In the genomic region with DNA sequence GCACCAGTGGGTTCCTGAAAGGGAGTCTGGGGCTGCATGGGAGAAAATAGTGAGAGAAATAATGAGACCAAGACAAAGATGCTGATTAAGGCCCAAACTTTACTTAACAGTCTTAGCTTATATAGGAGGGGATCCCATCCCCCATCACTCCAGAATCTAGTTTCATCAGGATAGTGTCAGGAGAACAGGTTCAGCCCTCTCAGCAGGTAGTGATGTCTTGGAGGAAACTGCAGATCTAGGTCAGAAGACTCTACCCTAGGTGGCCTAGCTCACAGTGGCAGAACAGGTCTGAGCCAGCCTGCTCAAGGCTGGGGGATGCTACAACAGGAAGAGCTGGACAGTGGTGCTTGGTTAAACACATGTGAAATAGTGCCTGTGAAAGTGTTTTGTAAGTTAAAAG, we compare ENCODE assay signal across 21 mouse cellular contexts.
DNase-seq lines count a peak whose midpoint lies in the region; ATAC-seq and TF ChIP-seq lines count a peak whose summit lies in the region.
"Had no signal": no experiment of that assay in that cellular context is flagged by ENCODE, and none has a peak within 500 bp of the region (broad histone marks: within the 10 kb centered on the region; RNA-seq: fewer than 3 reads in every experiment).

No protein-coding gene starts in this region.

- no peak for ATAC-seq in hindbrain, embryonic 14.5 days (ENCODE audit: low FRiP score)
- no peak; the same call in 1 of the 2 replicates for ATAC-seq in hindbrain, postnatal 0 days
- ATAC-seq in erythroid progenitor cell, adult 5-6 weeks (replicated peaks; ENCODE audit: low FRiP score, poor library complexity, severe bottlenecking) = no peak
- ATAC-seq: forebrain, embryonic 16.5 days; intestine, embryonic 15.5 days had no signal

- no peak overlapping the region for H3K4me3 ChIP-seq in hindbrain, embryonic 14.5 days (replicated peaks; ENCODE audit: low read length)
- no peak overlapping the region for H3K4me3 ChIP-seq in hindbrain, postnatal 0 days (ENCODE audit: low read length)
- H3K4me3 ChIP-seq: embryonic facial prominence, embryonic 15.5 days; erythroblast, embryonic 14.5 days; heart, embryonic 10.5 days; hindbrain, embryonic 12.5 days; intestine, embryonic 15.5 days had no signal

- H3K36me3 ChIP-seq in hindbrain, embryonic 14.5 days (replicated peaks; ENCODE audit: control insufficient read depth, insufficient read depth) = no peaks in the 10 kb centered on the region
- H3K36me3 ChIP-seq in hindbrain, postnatal 0 days (ENCODE audit: insufficient read depth, low read length) = no peaks in the 10 kb centered on the region
- H3K36me3 ChIP-seq: embryonic facial prominence, embryonic 15.5 days; heart, embryonic 10.5 days; hindbrain, embryonic 12.5 days; intestine, embryonic 15.5 days had no signal

- no peak for TF ChIP-seq CTCF in hindbrain, postnatal 0 days (IDR thresholded peaks at IDR 0.05; ENCODE audit: low read depth)

- no peak overlapping the region for H3K9ac ChIP-seq in hindbrain, embryonic 14.5 days
- H3K9ac ChIP-seq in hindbrain, postnatal 0 days (replicated peaks; ENCODE audit: low read length) = no peak overlapping the region
- H3K9ac ChIP-seq: embryonic facial prominence, embryonic 15.5 days; hindbrain, embryonic 12.5 days; intestine, embryonic 15.5 days had no signal

- no peak overlapping the region for H3K4me2 ChIP-seq in hindbrain, embryonic 14.5 days (replicated peaks)
- H3K4me2 ChIP-seq in hindbrain, postnatal 0 days (ENCODE audit: low read depth, low read length) = no peak overlapping the region
- H3K4me2 ChIP-seq: embryonic facial prominence, embryonic 15.5 days; hindbrain, embryonic 12.5 days; intestine, embryonic 15.5 days had no signal

- H3K9me3 ChIP-seq in hindbrain, embryonic 14.5 days (ENCODE audit: control insufficient read depth, low read length) = no peaks in the 10 kb centered on the region
- no peaks in the 10 kb centered on the region for H3K9me3 ChIP-seq in hindbrain, postnatal 0 days (ENCODE audit: low read length)
- H3K9me3 ChIP-seq: embryonic facial prominence, embryonic 15.5 days; heart, embryonic 10.5 days; hindbrain, embryonic 12.5 days; intestine, embryonic 15.5 days had no signal

- H3K27me3 ChIP-seq in hindbrain, embryonic 14.5 days (ENCODE audit: control insufficient read depth, insufficient read depth, low read length) = no peaks in the 10 kb centered on the region
- H3K27me3 ChIP-seq in hindbrain, postnatal 0 days (ENCODE audit: insufficient read depth, low read length) = no peaks in the 10 kb centered on the region
- H3K27me3 ChIP-seq: embryonic facial prominence, embryonic 15.5 days; hindbrain, embryonic 12.5 days; intestine, embryonic 15.5 days had no signal

- H3K27ac ChIP-seq in hindbrain, embryonic 14.5 days = no peak overlapping the region
- no peak overlapping the region for H3K27ac ChIP-seq in hindbrain, postnatal 0 days
- H3K27ac ChIP-seq: embryonic facial prominence, embryonic 15.5 days; heart, embryonic 10.5 days; hindbrain, embryonic 12.5 days; intestine, embryonic 15.5 days had no signal

- peak; percentile 13 for DNase-seq in cerebellum, adult 9-10 months
- no peak for DNase-seq in cerebellum, adult 18-20 months
- DNase-seq in hindbrain, embryonic 14.5 days (ENCODE audit: low spot score) = peak; percentile 17
- DNase-seq in hindbrain, postnatal 0 days (ENCODE audit: low spot score) = no peak
- peak; percentile 18 for DNase-seq in thymus, postnatal 25 days
- DNase-seq in thymus, adult 18-20 months = no peak
- peak; percentile 9 to 10 for DNase-seq in cerebellum, postnatal 25 days
- DNase-seq: adrenal gland, postnatal 10 days; embryo, embryonic 11 days; gastrocnemius, postnatal 10 days; heart, adult 18-20 months; heart, postnatal 10 days; heart, postnatal 4 days; kidney, adult 18-20 months had no signal

- no peaks in the 10 kb centered on the region for H3K4me1 ChIP-seq in hindbrain, embryonic 14.5 days (replicated peaks; ENCODE audit: control insufficient read depth, insufficient read depth, low read length)
- no peaks in the 10 kb centered on the region for H3K4me1 ChIP-seq in hindbrain, postnatal 0 days (ENCODE audit: insufficient read depth, low read length)
- H3K4me1 ChIP-seq: embryonic facial prominence, embryonic 15.5 days; heart, embryonic 10.5 days; hindbrain, embryonic 12.5 days; intestine, embryonic 15.5 days had no signal

Comparison
In these comparisons a context has a peak if more than half of its experiments do, and no peak if none do; other contexts are left out.
1. DNase-seq: peak in cerebellum, adult 9-10 months (single experiment), hindbrain, embryonic 14.5 days (single experiment), thymus, postnatal 25 days (single experiment) and cerebellum, postnatal 25 days (2 of 2); none in cerebellum, adult 18-20 months (0 of 2), hindbrain, postnatal 0 days (single experiment) and thymus, adult 18-20 months (0 of 2).